Mouse (Mus musculus) natural killer cell, adult 2 months (primary cell): ENCODE measurements around the gene Cog2.

Source experiments
- DNase-seq, 2 experiments: peaks; one replicate each; pipeline ENCODE4 v3.0.0; 2022; ENCODE audit warnings: low spot score in 2 of 2

The Cog2 gene

GRCm38 (mm10) chr8:124569593-124569992, 49.0 kb downstream of the Cog2 start, which contains the start of gene Agt:
Agt (minus strand) TSS chr8:124569706.
- no peak for DNase-seq

GRCm38 (mm10) chr8:124571732-124572429, 51.3 kb downstream of the Cog2 start:
- no peak for DNase-seq

- no peak for DNase-seq
Observed at GRCm38 (mm10) chr8:124572430-124572775, 51.8 kb downstream of the Cog2 start.

GRCm38 (mm10) chr8:124573552-124574340, 53.2 kb downstream of the Cog2 start:
- peak; percentile 65 to 73 for DNase-seq

GRCm38 (mm10) chr8:124575811-124576210, 55.2 kb downstream of the Cog2 start, which contains the start of gene Capn9:
Capn9 (plus strand) TSS chr8:124576111.
- no peak for DNase-seq

GRCm38 (mm10) chr8:124576751-124577150, 56.2 kb downstream of the Cog2 start:
- no peak for DNase-seq

GRCm38 (mm10) chr8:124585718-124586425, 65.3 kb downstream of the Cog2 start:
- DNase-seq, result no peak

- DNase-seq, result no peak
Observed at GRCm38 (mm10) chr8:124586556-124586955, 66.0 kb downstream of the Cog2 start.

GRCm38 (mm10) chr8:124589393-124589792, 68.8 kb downstream of the Cog2 start:
- no peak for DNase-seq
